Mouse (Mus musculus) heart, postnatal 0 days (tissue): ENCODE results near the gene Stx11.

Experiments used
- CTCF ChIP-seq: IDR thresholded peaks from 2 replicates; pipeline ENCODE4 v1.5.1; 2016; ENCODE audit warnings: antibody characterized with exemption, control low read depth, low read depth
- EP300 ChIP-seq: IDR thresholded peaks from 2 replicates; pipeline ENCODE4 v1.6.1; 2016; ENCODE audit warnings: antibody characterized with exemption, low read depth

DNA sequence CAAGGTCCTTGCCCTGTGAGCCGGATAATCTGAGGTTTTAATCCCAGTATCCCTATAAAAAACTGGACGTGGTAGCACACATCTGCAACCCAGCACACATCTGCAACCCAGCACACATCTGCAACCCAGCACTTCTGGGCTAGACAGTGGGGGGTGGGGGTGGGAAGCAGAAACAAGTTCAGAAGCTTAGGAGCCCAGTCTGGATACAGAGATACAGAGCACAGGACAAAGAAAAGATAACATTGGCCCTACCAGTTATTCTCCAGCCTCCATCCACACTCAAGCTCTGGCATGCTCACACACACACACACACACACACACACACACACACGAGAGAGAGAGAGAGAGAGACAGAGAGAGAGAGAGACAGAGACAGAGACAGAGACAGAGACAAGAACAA is 19.4 kb upstream of the Stx11 start:
- TF ChIP-seq CTCF, result no peak
- TF ChIP-seq EP300, result no peak
